Mouse (Mus musculus) left cerebral cortex, postnatal 10 days (tissue): ENCODE measurements at regions not wholly inside any gene's neighbourhood (a gene's known extent, or its start where the extent isn't known, plus 50 kb on each side); places are given as distances from the start of the nearest gene placed in this dataset. TPM values are rescaled to one million over a fixed set of nuclear protein-coding genes. Genes with fewer than 3 reads are reported as not detected.

Experiments
- DNase-seq, 2 experiments: peaks; one replicate each; pipeline ENCODE4 v3.0.0; 2021 to 2022; ENCODE audit warnings: low spot score in 2 of 2, mixed read lengths in 1 of 2; ENCODE audit errors: extremely low spot score in 1 of 2
- intact Hi-C: fragments of 180-260 bp; cut with DNase I; formaldehyde crosslinking; loops from one replicate; pipeline ENCODE4 v1.15.1; 2025
- microRNA-seq: library from miRNA; unstranded; fragments of <30 nt; microRNA quantifications from one replicate; pipeline ENCODE4 v1.2.0, GENCODE M21; 2022

- no peak for DNase-seq
- intact Hi-C loops = loop anchor here (10.0 kb wide), 1 partner anchor 155 kb away; no protein-coding TSS in a partner anchor
These were observed 254.3 kb downstream of the Gm19410 start for GRCm38 (mm10) chr8:36019895-36020294.

DNA sequence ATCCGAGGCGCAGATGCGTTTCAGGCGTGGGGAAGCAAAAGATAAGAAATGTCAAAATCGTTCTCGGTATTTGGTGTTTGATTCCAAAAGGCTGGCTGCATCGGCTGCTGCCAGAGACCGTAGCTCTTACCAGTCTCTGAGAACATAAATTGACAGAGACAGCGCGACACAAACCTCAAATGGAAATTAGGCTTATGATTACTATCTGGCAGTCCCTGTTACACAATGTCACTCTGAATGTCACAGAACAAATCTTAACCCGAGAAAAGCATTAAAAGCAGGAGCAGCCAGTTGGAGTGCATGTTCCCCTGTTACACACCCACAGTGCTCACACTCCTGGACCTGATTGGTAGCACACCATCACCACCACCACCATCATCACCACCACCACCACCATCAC, 262.0 kb downstream of the Gm19410 start:
- no peak for DNase-seq
- intact Hi-C loops = loop anchor here (10.0 kb wide), 1 partner anchor 163 kb away; no protein-coding TSS in a partner anchor

DNA sequence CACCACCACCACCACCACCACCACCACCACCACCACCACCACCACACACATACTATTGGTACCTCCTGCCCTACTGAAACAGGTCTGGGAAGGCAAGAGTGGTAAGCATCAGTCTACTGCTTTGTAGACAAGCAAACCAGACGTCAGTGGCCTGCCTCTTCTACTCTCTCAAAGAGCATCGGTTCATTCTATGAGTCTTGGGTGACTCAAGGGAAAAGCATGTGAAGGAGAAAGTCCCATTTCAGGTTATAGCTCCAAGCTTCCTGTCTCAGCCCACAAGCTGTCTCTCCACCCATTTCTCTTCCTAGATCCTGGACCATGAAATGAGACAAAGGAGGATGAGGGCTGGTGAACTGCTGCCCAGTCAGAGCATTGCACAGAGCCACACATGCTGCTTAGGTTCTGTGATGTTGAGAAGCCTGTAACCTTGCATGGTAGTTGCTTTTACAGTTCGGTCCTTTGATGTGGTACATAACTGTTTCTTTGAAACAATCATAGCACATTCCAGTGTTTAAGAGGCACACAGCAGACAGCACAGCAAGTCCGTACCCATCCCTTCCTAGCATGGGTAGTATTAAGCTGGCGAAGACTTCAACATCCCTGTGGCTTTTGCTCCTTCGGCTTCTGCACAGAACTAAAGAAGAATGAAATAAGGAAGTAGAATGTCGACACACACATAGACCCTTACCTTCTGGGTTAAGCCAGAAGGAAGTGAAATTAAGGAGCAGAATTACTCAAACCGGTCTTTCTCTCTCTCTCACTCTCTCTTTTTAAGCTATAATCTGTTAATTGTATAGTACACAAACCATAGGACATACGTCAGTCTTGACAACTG, 262.7 kb downstream of the Gm19410 start:
- intact Hi-C loops = loop anchor here (10.0 kb wide), 1 partner anchor 164 kb away; no protein-coding TSS in a partner anchor
- no peak for DNase-seq

DNA sequence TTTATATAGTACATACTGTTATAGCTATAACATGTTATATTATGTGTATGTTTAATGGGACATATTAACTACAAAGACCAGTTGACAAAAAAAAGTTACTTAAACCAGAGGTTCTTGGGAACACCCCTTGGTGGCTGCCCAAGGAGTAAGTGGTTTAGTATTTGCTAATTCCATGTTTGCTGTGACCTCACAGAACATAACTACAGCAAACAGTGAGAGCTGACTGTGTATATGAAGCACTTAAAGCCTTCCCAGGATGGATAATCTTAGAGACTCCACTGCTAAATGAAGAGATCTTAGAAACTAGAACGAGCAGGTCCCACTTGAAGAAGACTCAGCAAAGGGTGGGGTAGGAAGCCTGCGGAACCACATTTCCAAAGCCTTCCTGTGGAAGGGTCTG, 263.9 kb downstream of the Gm19410 start:
- intact Hi-C loops = loop anchor here (10.0 kb wide), 1 partner anchor 165 kb away; no protein-coding TSS in a partner anchor
- no peak for DNase-seq

DNA sequence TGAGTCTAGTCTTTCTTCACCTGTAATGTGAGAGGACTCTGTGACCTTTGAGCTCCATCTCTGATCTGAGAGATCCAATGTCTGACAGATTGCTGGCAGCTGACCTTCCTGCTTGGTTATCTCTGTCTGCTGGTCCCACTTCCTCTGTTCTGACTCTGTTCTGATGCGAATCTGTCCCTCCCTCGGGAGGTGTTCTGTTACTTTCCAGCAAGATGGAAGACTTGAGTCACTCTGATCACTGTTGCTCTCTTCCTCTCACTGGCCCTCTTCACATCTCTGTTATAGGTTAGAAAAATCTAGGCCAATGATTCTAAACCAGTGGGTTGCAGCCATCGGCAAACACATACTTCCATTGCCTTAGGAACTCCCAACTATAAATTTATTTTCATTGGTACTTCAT, 264.6 kb downstream of the Gm19410 start:
- DNase-seq = no peak
- intact Hi-C loops = no loop called here

DNA sequence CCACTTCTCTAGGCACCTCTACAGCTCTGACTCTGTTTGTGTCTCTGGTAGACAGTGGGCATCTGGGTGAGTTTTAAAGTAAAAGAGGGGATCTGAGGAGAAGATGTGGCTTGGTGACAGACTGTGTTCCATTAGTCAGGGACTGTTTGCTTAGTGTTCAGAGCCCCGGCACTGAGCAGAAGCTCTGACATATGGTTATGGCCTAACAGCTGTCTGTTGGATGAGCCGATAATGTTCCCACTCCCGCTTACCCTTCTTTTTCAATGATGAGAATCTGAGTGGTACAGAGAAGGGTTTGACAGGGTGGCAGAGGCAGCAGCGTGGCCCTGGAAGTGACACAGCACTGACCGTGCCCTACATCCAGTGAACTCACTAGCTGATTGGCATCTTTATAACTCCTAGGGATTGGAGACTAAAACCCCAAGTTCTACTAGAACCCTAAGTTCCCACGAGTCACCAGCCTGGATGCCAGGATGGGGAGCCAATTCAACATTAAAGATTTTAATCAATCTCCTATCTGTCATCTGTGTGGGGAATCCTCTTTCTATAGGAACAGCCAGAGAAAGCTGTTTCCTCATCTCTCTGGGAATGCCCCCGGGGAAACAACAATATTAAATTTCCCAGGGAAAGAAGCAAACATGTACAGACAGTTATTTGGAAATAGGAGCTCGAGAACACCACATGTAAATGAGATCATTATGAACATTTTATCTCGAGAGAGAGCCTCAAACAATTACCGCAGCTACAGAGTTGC, 266.6 kb downstream of the Gm19410 start:
- intact Hi-C loops = no loop called here
- DNase-seq = no peak

DNA sequence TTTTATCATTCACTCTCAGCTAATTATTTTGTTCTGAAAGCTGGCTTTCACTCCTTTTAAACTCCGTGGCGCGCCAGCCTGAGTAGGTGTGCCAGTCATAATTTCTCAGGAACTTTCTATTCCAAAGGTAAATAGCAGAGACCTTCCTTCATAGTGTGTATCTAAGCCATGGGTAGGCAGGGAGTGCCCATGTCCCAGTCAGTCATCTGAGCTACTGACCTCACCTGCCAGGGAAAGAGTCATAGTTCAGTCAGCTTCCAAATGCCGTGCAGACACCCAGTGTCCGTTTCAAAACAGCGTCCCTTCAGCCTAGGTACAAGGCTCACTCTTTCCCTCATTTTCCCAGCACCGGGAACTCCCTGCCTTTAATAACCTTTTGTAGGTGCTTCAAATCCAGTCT, 269.7 kb downstream of the Gm19410 start:
- DNase-seq = no peak

GRCm38 (mm10) chr8:36036271-36036670, 270.7 kb downstream of the Gm19410 start:
- DNase-seq = no peak
- intact Hi-C loops = no loop called here

More for the DNA sequence above, 269.7 kb downstream of the Gm19410 start:
- intact Hi-C loops = no loop called here

- DNase-seq = no peak
- intact Hi-C loops = no loop called here
These were observed 275.8 kb downstream of the Gm19410 start for GRCm38 (mm10) chr8:36041222-36041864.

DNA sequence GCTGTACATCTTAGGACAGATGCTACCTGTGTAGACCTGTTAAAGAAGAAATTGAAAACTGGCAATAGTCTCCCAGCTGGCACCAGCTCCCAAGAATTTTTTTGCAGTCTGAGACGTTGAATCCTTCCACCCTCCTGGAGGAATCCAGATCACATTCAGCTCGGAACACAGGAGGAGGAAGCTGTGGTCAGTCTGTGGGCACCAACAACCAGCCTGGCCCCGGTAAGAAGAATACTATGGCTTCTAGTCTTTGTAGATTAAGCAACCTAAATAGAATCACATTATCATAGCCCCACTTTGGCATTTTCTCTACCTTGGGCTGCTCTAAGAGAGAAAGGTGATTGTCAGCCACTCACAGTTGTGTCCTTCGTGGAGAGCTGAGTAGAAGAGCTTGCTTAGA, 277.0 kb downstream of the Gm19410 start:
- intact Hi-C loops = no loop called here
- DNase-seq = no peak

Small RNA genes in the stretch of these regions (microRNA-seq; reads per million reads assigned to microRNA genes)
- gene Gm22030 = not detected
